Mouse (Mus musculus) cerebellum, postnatal 25 days (tissue): Measurements from ENCODE around the gene Olfr1093.

ENCODE experiments used
- DNase-seq, 2 experiments: peaks; one replicate each; pipeline ENCODE4 v3.0.0; 2021; ENCODE audit warnings: mixed read lengths in 2 of 2

The Olfr1093 gene

GRCm38 (mm10) chr2:86782179-86782578 lies at the start of gene Olfr1093:
Gene Olfr1093 (plus strand): TSS chr2:86782479.
- DNase-seq = no peak

GRCm38 (mm10) chr2:86733601-86734000 lies 48.7 kb upstream of the Olfr1093 start, which contains the start of gene Olfr1089:
Gene Olfr1089 (minus strand): TSS chr2:86733701.
- DNase-seq = no peak

- DNase-seq = no peak
Measured at GRCm38 (mm10) chr2:86758893-86759292, 23.4 kb upstream of the Olfr1093 start, which contains the start of gene Olfr1090. Gene Olfr1090 (minus strand): TSS chr2:86758993.

- no peak for DNase-seq
Measured at GRCm38 (mm10) chr2:86761050-86761449, 21.2 kb upstream of the Olfr1093 start.

- no peak for DNase-seq
Measured at GRCm38 (mm10) chr2:86809918-86810317, 27.6 kb downstream of the Olfr1093 start, which contains the start of gene Olfr141. Gene Olfr141 (minus strand): TSS chr2:86810018.

- DNase-seq = no peak
Measured at GRCm38 (mm10) chr2:86824363-86824762, 42.1 kb downstream of the Olfr1093 start, which contains the start of gene Olfr1094. Gene Olfr1094 (plus strand): TSS chr2:86824663.
